Mouse (Mus musculus): Measurements from ENCODE around the gene Dbn1. TPM values are rescaled to one million over a fixed set of nuclear protein-coding genes. Genes with fewer than 3 reads are reported as not detected.

The Dbn1 gene
- polyA plus RNA-seq, 1 experiment from 2014 or later, result 104 TPM

- no peak for DNase-seq (ENCODE audit: low spot score)
- Histone ChIP-seq H3K9ac (ENCODE audit: low read depth, low read length) (0 out of 2 replicates have a peak overlapping the region, but pooled peaks have one; percentile 13), H3K9me3 (replicated peaks; ENCODE audit: low read length) (no peaks in the 10 kb centered on the region), H3K4me2 (ENCODE audit: low read length) (peak overlapping the region; percentile 89), H3K36me3 (ENCODE audit: insufficient read depth, low read length) (peaks cover 21% of the 10 kb centered on the region; the same call in 1 of the 2 replicates), H3K27ac (peak overlapping the region; percentile 86), H3K27me3 (ENCODE audit: insufficient read depth, low read length) (peaks cover 5% of the 10 kb centered on the region; the same call in 1 of the 2 replicates), H3K4me1 (replicated peaks; ENCODE audit: insufficient read depth, low read length) (peaks cover 22% of the 10 kb centered on the region), H3K4me3 (replicated peaks; ENCODE audit: low read depth, low read length) (peak overlapping the region; percentile 90)
- no peak for TF ChIP-seq CTCF (IDR thresholded peaks at IDR 0.05; ENCODE audit: low read depth)
- ATAC-seq (replicated peaks; ENCODE audit: low FRiP score, low read depth), result no peak
- WGBS, result 38% methylated on average over 5 of the region's 5 CpGs
These were observed 23.6 kb upstream of the Dbn1 start for GRCm38 (mm10) chr13:55511492-55511861.

GRCm38 (mm10) chr13:55510668-55511491 lies 23.0 kb upstream of the Dbn1 start:
- peak overlapping the region; percentile 86 for H3K27ac ChIP-seq
- ATAC-seq (replicated peaks; ENCODE audit: low FRiP score, low read depth) (peak; percentile 63), DNase-seq (ENCODE audit: low spot score) (peak; percentile 91)
- TF ChIP-seq CTCF (IDR thresholded peaks at IDR 0.05; ENCODE audit: low read depth), result peak; percentile 27; the same call in 1 of the 2 replicates
- H3K36me3 ChIP-seq (ENCODE audit: insufficient read depth, low read length), result peaks cover 27% of the 10 kb centered on the region; the same call in 1 of the 2 replicates
- 13% methylated on average over 6 of the region's 6 CpGs for WGBS
- H3K4me2 ChIP-seq (ENCODE audit: low read length), result peak overlapping the region; percentile 89
- H3K9me3 ChIP-seq (replicated peaks; ENCODE audit: low read length), result no peaks in the 10 kb centered on the region
- H3K27me3 ChIP-seq (ENCODE audit: insufficient read depth, low read length), result peaks cover 5% of the 10 kb centered on the region; the same call in 1 of the 2 replicates
- H3K9ac ChIP-seq (ENCODE audit: low read depth, low read length), result peak overlapping the region; percentile 13; the same call in 1 of the 2 replicates
- H3K4me1 ChIP-seq (replicated peaks; ENCODE audit: insufficient read depth, low read length), result peaks cover 22% of the 10 kb centered on the region
- peak overlapping the region; percentile 90; the same call in 1 of the 2 replicates for H3K4me3 ChIP-seq (replicated peaks; ENCODE audit: low read depth, low read length)

GRCm38 (mm10) chr13:55510332-55510667 lies 22.4 kb upstream of the Dbn1 start:
- Histone ChIP-seq H3K27ac (peak overlapping the region; percentile 86), H3K4me1 (replicated peaks; ENCODE audit: insufficient read depth, low read length) (peaks cover 22% of the 10 kb centered on the region), H3K36me3 (ENCODE audit: insufficient read depth, low read length) (peaks cover 33% of the 10 kb centered on the region), H3K9ac (ENCODE audit: low read depth, low read length) (no peak overlapping the region; the same call in 1 of the 2 replicates), H3K9me3 (replicated peaks; ENCODE audit: low read length) (no peaks in the 10 kb centered on the region), H3K27me3 (ENCODE audit: insufficient read depth, low read length) (peaks cover 5% of the 10 kb centered on the region; the same call in 1 of the 2 replicates), H3K4me3 (replicated peaks; ENCODE audit: low read depth, low read length) (no peak overlapping the region), H3K4me2 (ENCODE audit: low read length) (peak overlapping the region; percentile 89)
- peak; percentile 1; the same call in 1 of the 2 replicates for ATAC-seq (replicated peaks; ENCODE audit: low FRiP score, low read depth)
- 17% methylated on average over 3 of the region's 3 CpGs for WGBS
- no peak for DNase-seq (ENCODE audit: low spot score)
- no peak for TF ChIP-seq CTCF (IDR thresholded peaks at IDR 0.05; ENCODE audit: low read depth)

GRCm38 (mm10) chr13:55508531-55508930 lies 20.6 kb upstream of the Dbn1 start:
- no peak overlapping the region for H3K4me2 ChIP-seq (ENCODE audit: low read length)
- H3K36me3 ChIP-seq (ENCODE audit: insufficient read depth, low read length), result peaks cover 47% of the 10 kb centered on the region
- H3K27ac ChIP-seq, result no peak overlapping the region
- WGBS, result 90% methylated on average over 10 of the region's 10 CpGs
- DNase-seq (ENCODE audit: low spot score), result no peak
- peaks cover 22% of the 10 kb centered on the region for H3K4me1 ChIP-seq (replicated peaks; ENCODE audit: insufficient read depth, low read length)
- H3K9me3 ChIP-seq (replicated peaks; ENCODE audit: low read length), result no peaks in the 10 kb centered on the region
- no peaks in the 10 kb centered on the region for H3K27me3 ChIP-seq (ENCODE audit: insufficient read depth, low read length)
- H3K9ac ChIP-seq (ENCODE audit: low read depth, low read length), result no peak overlapping the region
- TF ChIP-seq CTCF (IDR thresholded peaks at IDR 0.05; ENCODE audit: low read depth), result no peak
- ATAC-seq (replicated peaks; ENCODE audit: low FRiP score, low read depth), result no peak
- H3K4me3 ChIP-seq (replicated peaks; ENCODE audit: low read depth, low read length), result no peak overlapping the region

- H3K4me3 ChIP-seq (replicated peaks; ENCODE audit: low read depth, low read length), result no peak overlapping the region
- no peak overlapping the region for H3K4me2 ChIP-seq (ENCODE audit: low read length)
- peaks cover 54% of the 10 kb centered on the region for H3K36me3 ChIP-seq (ENCODE audit: insufficient read depth, low read length)
- H3K4me1 ChIP-seq (replicated peaks; ENCODE audit: insufficient read depth, low read length), result peaks cover 22% of the 10 kb centered on the region
- no peak for ATAC-seq (replicated peaks; ENCODE audit: low FRiP score, low read depth)
- 70% methylated on average over 11 of the region's 11 CpGs for WGBS
- no peaks in the 10 kb centered on the region for H3K9me3 ChIP-seq (replicated peaks; ENCODE audit: low read length)
- H3K27ac ChIP-seq, result no peak overlapping the region
- peak; percentile 32; the same call in 1 of the 2 replicates for TF ChIP-seq CTCF (IDR thresholded peaks at IDR 0.05; ENCODE audit: low read depth)
- no peaks in the 10 kb centered on the region for H3K27me3 ChIP-seq (ENCODE audit: insufficient read depth, low read length)
- no peak for DNase-seq (ENCODE audit: low spot score)
- no peak overlapping the region for H3K9ac ChIP-seq (ENCODE audit: low read depth, low read length)
These were observed 20.0 kb upstream of the Dbn1 start for GRCm38 (mm10) chr13:55507877-55508276.

GRCm38 (mm10) chr13:55506697-55507096 lies 18.8 kb upstream of the Dbn1 start:
- H3K9me3 ChIP-seq (replicated peaks; ENCODE audit: low read length), result no peaks in the 10 kb centered on the region
- no peak for TF ChIP-seq CTCF (IDR thresholded peaks at IDR 0.05; ENCODE audit: low read depth)
- ATAC-seq (replicated peaks; ENCODE audit: low FRiP score, low read depth) (no peak), DNase-seq (ENCODE audit: low spot score) (no peak)
- peaks cover 14% of the 10 kb centered on the region; the same call in 1 of the 2 replicates for H3K4me1 ChIP-seq (replicated peaks; ENCODE audit: insufficient read depth, low read length)
- no peak overlapping the region for H3K9ac ChIP-seq (ENCODE audit: low read depth, low read length)
- H3K4me2 ChIP-seq (ENCODE audit: low read length), result no peak overlapping the region
- no peak overlapping the region for H3K4me3 ChIP-seq (replicated peaks; ENCODE audit: low read depth, low read length)
- no peak overlapping the region for H3K27ac ChIP-seq
- WGBS, result 87% methylated on average over 10 of the region's 10 CpGs
- no peaks in the 10 kb centered on the region for H3K27me3 ChIP-seq (ENCODE audit: insufficient read depth, low read length)
- peaks cover 62% of the 10 kb centered on the region for H3K36me3 ChIP-seq (ENCODE audit: insufficient read depth, low read length)

All from kidney, postnatal 0 days (tissue).